Mouse (Mus musculus) small intestine, adult 2 months (tissue): ENCODE results near the gene Slc7a11. TPM values are rescaled to one million over a fixed set of nuclear protein-coding genes. Genes with fewer than 3 reads are reported as not detected.

ENCODE experiments used
- H3K27ac ChIP-seq: fragments of 200-500 bp; 2 replicates; pipeline ENCODE4 v1.5.1; 2012; ENCODE audit warnings: low read depth, low read length, control low read depth, inconsistent platforms; ENCODE audit not compliant: insufficient read depth
- H3K27me3 ChIP-seq: fragments of 200-500 bp; 2 replicates; pipeline ENCODE4 v1.6.1; 2012; ENCODE audit warnings: mild to moderate bottlenecking, moderate library complexity, low read length, inconsistent platforms; ENCODE audit not compliant: control insufficient read depth, insufficient read depth
- H3K36me3 ChIP-seq: fragments of 200-500 bp; 2 replicates; pipeline ENCODE4 v1.6.1; 2012; ENCODE audit warnings: mild to moderate bottlenecking, low read length, control low read depth, inconsistent platforms; ENCODE audit not compliant: control insufficient read depth, insufficient read depth
- H3K4me1 ChIP-seq: fragments of 200-500 bp; 2 replicates; pipeline ENCODE4 v1.6.1; 2012; ENCODE audit warnings: low read length, inconsistent platforms, mixed read lengths; ENCODE audit not compliant: control insufficient read depth, insufficient read depth, insufficient read length
- H3K4me3 ChIP-seq: fragments of 200-500 bp; 2 replicates; pipeline ENCODE4 v1.5.1; 2012; ENCODE audit warnings: low read depth, mild to moderate bottlenecking, control low read depth, inconsistent platforms, low read length, moderate library complexity
- CTCF ChIP-seq: fragments of 200-500 bp; IDR thresholded peaks from 2 replicates; pipeline ENCODE4 v1.5.1; 2012; ENCODE audit warnings: low read depth, mild to moderate bottlenecking, control low read depth, inconsistent platforms, low read length, moderate library complexity, mixed read lengths; ENCODE audit not compliant: insufficient replicate concordance, insufficient read length; ENCODE audit errors: extremely low read depth
- POLR2A ChIP-seq: fragments of 200-500 bp; IDR thresholded peaks from 2 replicates; pipeline ENCODE4 v1.6.1; 2012; ENCODE audit warnings: low read depth, mild to moderate bottlenecking, control low read depth, inconsistent platforms, low read length, moderate library complexity
- WGBS: fragments of 180-500 bp; shearing (Covaris S2); methylation state at CpG from one replicate; pipeline ENCODE4 v1.1.7; 2018; 5-methylcytosine and 5-hydroxymethylcytosine counted together
- polyA plus RNA-seq: library from polyadenylated mRNA; depleted of rRNA; stranded (reverse); fragments of >200 nt; gene quantifications from 2 replicates; pipeline ENCODE4 v1.2.3, GENCODE M21; 2012

The Slc7a11 gene
- polyA plus RNA-seq, 1 experiment = 0.27 TPM

DNA sequence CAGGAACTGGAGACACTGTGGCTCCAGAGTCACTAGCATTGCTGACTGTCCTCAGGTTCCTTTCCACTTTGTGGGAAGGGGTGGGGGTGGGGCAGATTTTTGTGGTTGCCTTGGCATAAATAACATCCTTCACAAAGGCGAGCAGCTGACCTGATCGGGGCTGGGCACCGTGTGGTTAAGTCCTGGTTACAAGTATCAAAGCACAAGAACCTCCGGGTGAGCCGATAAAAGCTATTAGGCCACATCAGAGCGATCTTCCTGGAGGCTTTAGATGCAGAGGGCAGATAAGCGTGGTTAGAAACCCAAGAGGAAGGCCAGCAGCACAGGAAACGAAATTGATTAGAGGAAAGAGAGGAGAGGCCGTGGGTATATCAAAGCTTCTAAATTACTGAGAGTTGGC is 55.1 kb downstream of the Slc7a11 start:
- no peak for TF ChIP-seq POLR2A
- no peak for TF ChIP-seq CTCF
- WGBS = 61% methylated on average over 9 of the region's 9 CpGs
- H3K27me3 ChIP-seq = no peaks in the 10 kb centered on the region

DNA sequence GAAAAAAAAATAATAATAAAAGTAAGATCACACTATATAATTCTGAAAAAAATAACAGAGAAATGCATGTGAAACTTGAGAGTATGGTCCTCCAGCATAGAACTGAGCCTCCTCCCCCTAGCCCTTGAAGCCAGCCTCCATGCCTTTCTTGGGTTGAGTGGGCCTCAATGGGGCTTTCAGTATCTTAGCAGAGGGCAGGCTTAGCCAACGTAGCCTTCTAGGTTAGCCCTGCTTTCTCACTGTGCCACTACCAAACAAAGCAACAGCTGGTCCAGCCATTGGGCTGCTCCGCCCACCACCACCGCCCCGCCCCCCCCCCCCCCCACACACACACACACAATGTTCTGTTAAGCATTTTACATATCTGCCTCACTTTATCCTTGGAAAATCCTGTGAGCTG is 56.1 kb downstream of the Slc7a11 start:
- 58% methylated on average over 4 of the region's 4 CpGs for WGBS
- no peaks in the 10 kb centered on the region for H3K36me3 ChIP-seq
- no peak overlapping the region for H3K27ac ChIP-seq
- H3K27me3 ChIP-seq = no peaks in the 10 kb centered on the region
- H3K4me1 ChIP-seq = no peaks in the 10 kb centered on the region
- H3K4me3 ChIP-seq = no peak overlapping the region
- TF ChIP-seq CTCF = no peak
- TF ChIP-seq POLR2A = no peak

More for the DNA sequence above, 55.1 kb downstream of the Slc7a11 start:
- no peak overlapping the region for H3K4me3 ChIP-seq
- H3K4me1 ChIP-seq = no peaks in the 10 kb centered on the region
- H3K27ac ChIP-seq = no peak overlapping the region
- H3K36me3 ChIP-seq = no peaks in the 10 kb centered on the region

DNA sequence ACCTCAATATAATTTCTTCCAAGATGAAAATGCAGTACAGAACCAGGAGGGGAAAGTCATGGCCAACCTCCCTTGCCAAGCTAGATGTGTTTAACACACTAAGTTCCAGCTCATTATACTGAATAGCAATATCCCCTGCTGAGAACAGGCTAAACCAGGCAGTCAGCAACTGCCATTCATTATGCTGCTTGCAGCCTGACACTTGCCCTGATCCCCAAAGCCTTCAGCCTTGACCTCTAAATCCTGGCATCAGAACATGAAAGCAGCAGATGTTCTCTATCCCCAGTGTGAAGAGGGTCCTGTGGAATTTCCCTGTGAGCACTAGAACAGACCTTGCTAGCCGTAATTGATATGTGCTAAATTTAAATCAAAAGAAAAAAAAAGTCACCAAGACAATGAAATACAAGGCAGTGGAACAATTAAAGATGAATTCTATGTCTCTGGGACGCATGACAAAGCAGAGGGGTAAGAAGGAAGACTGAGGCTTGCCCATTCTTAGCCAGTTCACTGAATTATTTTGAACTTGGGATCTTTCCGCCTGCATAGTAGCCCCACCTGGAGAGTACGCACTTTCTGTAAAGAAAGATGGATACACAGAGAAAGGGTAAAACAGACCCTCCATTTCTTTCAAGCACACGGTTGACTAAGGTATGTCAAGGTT is 56.7 kb downstream of the Slc7a11 start:
- Histone ChIP-seq H3K27ac (no peak overlapping the region), H3K4me3 (no peak overlapping the region), H3K4me1 (no peaks in the 10 kb centered on the region), H3K27me3 (no peaks in the 10 kb centered on the region), H3K36me3 (no peaks in the 10 kb centered on the region)
- WGBS = 91% methylated on average over 5 of the region's 5 CpGs
- TF ChIP-seq POLR2A (no peak), CTCF (no peak)

DNA sequence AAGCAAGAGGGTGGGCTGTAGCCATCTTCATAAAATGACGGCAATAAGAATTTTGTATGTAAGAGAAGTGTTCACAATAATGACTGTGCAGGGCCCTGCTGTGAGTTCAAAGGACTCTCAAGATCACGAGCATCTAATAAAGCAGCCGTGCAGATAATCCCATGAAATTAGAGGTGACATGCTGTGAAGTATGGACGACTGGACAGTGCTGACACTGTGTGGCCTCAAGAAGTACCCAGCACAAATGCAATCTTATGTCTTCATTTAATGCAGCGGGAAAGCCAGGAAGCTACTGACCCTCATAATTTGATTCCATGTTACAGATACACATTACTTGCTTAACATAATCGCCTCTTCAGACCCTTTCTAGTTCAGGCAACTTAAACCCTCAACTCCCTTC is 57.3 kb downstream of the Slc7a11 start:
- 88% methylated on average over 6 of the region's 6 CpGs for WGBS
- H3K27ac ChIP-seq = no peak overlapping the region
- TF ChIP-seq POLR2A = no peak
- TF ChIP-seq CTCF = no peak

DNA sequence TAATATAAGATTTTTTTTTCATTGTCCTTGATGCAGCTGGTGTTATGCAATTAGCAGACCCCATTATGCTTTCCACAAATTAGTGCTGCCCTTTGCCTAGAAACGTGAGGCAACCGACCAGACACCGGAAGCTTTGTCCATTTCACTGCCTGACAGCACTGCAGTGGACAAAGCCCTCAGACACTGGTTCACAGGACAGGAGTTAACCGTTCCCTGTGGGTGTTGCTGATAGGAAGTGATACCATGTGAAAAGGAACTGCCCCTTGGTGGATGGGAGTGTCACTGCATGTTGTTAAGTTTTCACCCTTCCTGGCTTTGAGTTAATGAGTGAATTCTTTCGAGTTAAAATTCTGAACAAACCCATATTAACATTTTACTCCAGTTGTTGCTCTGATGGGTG is 60.7 kb downstream of the Slc7a11 start:
- TF ChIP-seq CTCF = no peak
- no peak for TF ChIP-seq POLR2A
- Histone ChIP-seq H3K36me3 (no peaks in the 10 kb centered on the region), H3K4me3 (no peak overlapping the region), H3K27me3 (no peaks in the 10 kb centered on the region; the same call in 1 of the 2 replicates), H3K4me1 (no peaks in the 10 kb centered on the region), H3K27ac (no peak overlapping the region)
- 25% methylated on average over 5 of the region's 5 CpGs for WGBS

More for the DNA sequence above, 57.3 kb downstream of the Slc7a11 start:
- no peak overlapping the region for H3K4me3 ChIP-seq
- no peaks in the 10 kb centered on the region for H3K36me3 ChIP-seq
- no peaks in the 10 kb centered on the region for H3K4me1 ChIP-seq
- H3K27me3 ChIP-seq = no peaks in the 10 kb centered on the region

DNA sequence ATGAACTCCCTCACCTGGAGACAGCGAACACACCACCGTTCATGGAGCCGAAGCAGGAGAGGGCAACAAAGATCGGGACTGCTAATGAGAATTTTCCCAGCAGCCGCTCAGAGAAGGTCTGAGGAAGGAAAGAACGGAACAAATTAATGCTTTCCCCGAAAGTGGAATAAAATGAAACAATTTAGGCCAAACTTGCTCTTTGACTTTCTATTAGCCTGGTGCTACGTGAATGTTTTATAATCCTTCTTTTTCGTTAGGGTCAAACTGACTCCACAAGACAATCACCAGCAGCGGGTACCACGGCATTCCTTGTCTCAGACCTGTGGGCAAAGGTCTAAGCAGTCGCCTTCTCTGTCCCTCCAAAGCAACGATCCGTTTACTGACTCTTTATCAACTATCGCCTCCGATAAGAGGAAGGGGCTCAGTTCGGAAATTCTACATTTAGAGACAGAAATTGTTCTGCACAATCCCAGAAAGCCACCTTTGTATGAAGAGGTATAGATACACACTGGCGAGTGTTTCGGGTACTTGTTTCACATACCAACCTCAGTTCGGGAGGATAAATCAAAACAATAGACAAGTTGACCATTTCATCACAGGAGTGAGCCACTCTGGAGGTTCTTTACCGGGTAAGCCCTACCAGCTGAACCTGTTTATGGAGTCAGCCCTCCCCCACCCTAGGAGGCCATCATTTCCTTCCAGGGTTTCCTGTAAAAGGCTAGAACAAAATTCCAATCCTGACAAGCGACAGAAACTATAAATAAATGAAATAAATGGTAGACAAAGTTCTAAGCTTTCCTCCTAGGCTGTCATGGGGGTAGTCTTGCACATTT is 61.3 kb downstream of the Slc7a11 start:
- peak overlapping the region; percentile 40 for H3K4me3 ChIP-seq
- H3K27me3 ChIP-seq = no peaks in the 10 kb centered on the region; the same call in 1 of the 2 replicates
- TF ChIP-seq CTCF (0 out of 2 replicates have a peak, but pooled peaks have one; percentile 2), POLR2A (no peak)
- 10% methylated on average over 22 of the region's 22 CpGs for WGBS
- H3K27ac ChIP-seq = no peak overlapping the region
- no peaks in the 10 kb centered on the region for H3K4me1 ChIP-seq
- no peaks in the 10 kb centered on the region for H3K36me3 ChIP-seq
